Mouse (Mus musculus): Measurements from ENCODE around the gene B4gat1. TPM values are rescaled to one million over a fixed set of nuclear protein-coding genes. Genes with fewer than 3 reads are reported as not detected.

The B4gat1 gene
- polyA plus RNA-seq, 1 experiment: 9.7 TPM

DNA sequence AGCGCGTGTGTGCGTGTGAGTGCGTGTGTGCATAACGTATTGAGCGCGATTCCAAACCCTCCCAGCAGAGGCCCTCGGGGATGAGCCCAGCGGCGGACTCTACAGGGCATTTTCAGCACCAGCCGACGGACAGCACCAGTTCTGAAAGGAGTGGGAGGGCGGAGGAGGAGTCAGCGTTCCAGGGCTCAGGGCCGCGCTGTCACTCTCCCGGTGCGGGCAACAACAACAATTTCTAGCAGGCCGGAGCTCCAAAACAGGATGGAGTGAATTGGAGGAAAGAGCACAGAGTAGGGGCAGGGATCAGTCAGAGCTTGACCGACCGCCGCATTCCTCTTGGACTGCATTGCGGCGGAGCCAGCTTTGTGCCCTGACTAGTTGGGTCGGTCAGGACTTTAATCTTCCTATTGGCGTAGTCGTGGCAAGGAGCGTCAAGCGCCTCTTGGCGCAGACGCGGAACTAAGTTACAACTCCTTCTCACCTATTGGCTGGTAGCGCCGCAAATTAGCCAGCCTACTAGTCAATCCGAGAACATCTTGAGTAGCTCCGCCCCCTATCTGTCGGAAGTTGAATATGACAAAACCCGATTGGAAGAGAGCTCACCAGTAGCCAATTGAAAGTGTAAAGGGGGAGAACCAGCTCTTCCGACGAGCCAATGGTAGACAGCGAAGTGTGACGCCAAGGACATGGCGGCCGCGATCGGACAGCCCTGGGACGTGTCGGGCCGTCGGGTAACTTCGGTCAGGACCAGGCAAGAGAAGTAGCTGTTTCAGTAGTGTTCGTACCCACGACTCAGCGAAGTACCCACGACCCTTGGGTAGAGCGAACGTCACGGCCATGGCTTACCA lies 49.5 kb downstream of the B4gat1 start, which contains the start of gene Yif1a:
Yif1a (plus strand) TSS at position 655 of the 845 bp plus-strand sequence.
- peak; percentile 65; the same call in 1 of the 2 replicates for TF ChIP-seq POLR2A (IDR thresholded peaks at IDR 0.05; ENCODE audit: low read depth, low read length)
- TF ChIP-seq CTCF (IDR thresholded peaks at IDR 0.05; ENCODE audit: extremely low read depth, insufficient read depth, insufficient read length, insufficient replicate concordance): no peak
- H3K4me1 ChIP-seq (ENCODE audit: control insufficient read depth, insufficient read depth, insufficient read length): peaks cover 10% of the 10 kb centered on the region
- under 1% methylated on average over 58 of the region's 58 CpGs for WGBS
- peak; percentile 90 to 99 for DNase-seq (ENCODE audit: low read depth in 1 of 2, low spot score in 2 of 2)
- peaks cover 10% of the 10 kb centered on the region for H3K27me3 ChIP-seq (ENCODE audit: control insufficient read depth, insufficient read depth, low read length)
- H3K27ac ChIP-seq (ENCODE audit: insufficient read depth, low read length): peak within 1 kb of the TSS; percentile 72
- peak within 1 kb of the TSS; percentile 89 for H3K4me3 ChIP-seq (ENCODE audit: extremely low read depth, insufficient read depth, insufficient read length)
- peaks cover 7% of the 10 kb centered on the region for H3K36me3 ChIP-seq (ENCODE audit: control insufficient read depth, insufficient read depth, low read length)

- DNase-seq (ENCODE audit: low read depth in 1 of 2, low spot score in 2 of 2): no peak
- peaks cover 10% of the 10 kb centered on the region for H3K4me1 ChIP-seq (ENCODE audit: control insufficient read depth, insufficient read depth, insufficient read length)
- TF ChIP-seq POLR2A (IDR thresholded peaks at IDR 0.05; ENCODE audit: low read depth, low read length) (no peak), CTCF (IDR thresholded peaks at IDR 0.05; ENCODE audit: extremely low read depth, insufficient read depth, insufficient read length, insufficient replicate concordance) (no peak)
- H3K27me3 ChIP-seq (ENCODE audit: control insufficient read depth, insufficient read depth, low read length): peaks cover 10% of the 10 kb centered on the region
- 92% methylated on average over 4 of the region's 4 CpGs for WGBS
- H3K4me3 ChIP-seq (ENCODE audit: extremely low read depth, insufficient read depth, insufficient read length): no peak overlapping the region
- no peak overlapping the region for H3K27ac ChIP-seq (ENCODE audit: insufficient read depth, low read length)
- peaks cover 7% of the 10 kb centered on the region for H3K36me3 ChIP-seq (ENCODE audit: control insufficient read depth, insufficient read depth, low read length)
Observed at GRCm38 (mm10) chr19:5089324-5089723, 50.7 kb downstream of the B4gat1 start.

Other genes starting within 250 kb of the B4gat1 start
- gene Rbm4, start 244.9 kb upstream of the B4gat1 start, polyA plus RNA-seq (2012; rRNA removed): 34.6 and 40.5 TPM in 2 replicates
- 12.0 and 15.0 TPM in 2 replicates for gene Gm21992, start 227.2 kb upstream of the B4gat1 start, polyA plus RNA-seq (2012; rRNA removed)
- 50.0 and 69.3 TPM in 2 replicates for gene Rbm14, start 227.2 kb upstream of the B4gat1 start, polyA plus RNA-seq (2012; rRNA removed)
- gene Ccs, start 199.5 kb upstream of the B4gat1 start, polyA plus RNA-seq (2012; rRNA removed): 19.3 and 20.8 TPM in 2 replicates
- gene Ccdc87, start 199.5 kb upstream of the B4gat1 start, polyA plus RNA-seq (2012; rRNA removed): 0.02 TPM in 2 replicates
- gene Ctsf, start 183.7 kb upstream of the B4gat1 start, polyA plus RNA-seq (2012; rRNA removed): 31.3 and 35.0 TPM in 2 replicates
- gene Actn3, start 160.9 kb upstream of the B4gat1 start, polyA plus RNA-seq (2012; rRNA removed): 0.06 and 0.32 TPM in 2 replicates
- 25.0 and 35.6 TPM in 2 replicates for gene Zdhhc24, start 160.2 kb upstream of the B4gat1 start, polyA plus RNA-seq (2012; rRNA removed)
- 1.3 and 2.6 TPM in 2 replicates for gene Bbs1, start 132.2 kb upstream of the B4gat1 start, polyA plus RNA-seq (2012; rRNA removed)
- gene Dpp3, start 110.5 kb upstream of the B4gat1 start, polyA plus RNA-seq (2012; rRNA removed): 79.5 and 98.8 TPM in 2 replicates
- gene Peli3, start 95.7 kb upstream of the B4gat1 start, polyA plus RNA-seq (2012; rRNA removed): 1.0 and 1.5 TPM in 2 replicates
- 14.1 and 14.5 TPM in 2 replicates for gene Mrpl11, start 76.7 kb upstream of the B4gat1 start, polyA plus RNA-seq (2012; rRNA removed)
- 0.72 and 1.1 TPM in 2 replicates for gene Npas4, start 48.5 kb upstream of the B4gat1 start, polyA plus RNA-seq (2012; rRNA removed)
- 6.8 and 8.8 TPM in 2 replicates for gene Slc29a2, start 15.0 kb upstream of the B4gat1 start, polyA plus RNA-seq (2012; rRNA removed)
- 0.36 and 0.79 TPM in 2 replicates for gene AC124502.3, start 65 bp downstream of the B4gat1 start, polyA plus RNA-seq (2012; rRNA removed)
- 35.8 and 44.7 TPM in 2 replicates for gene Brms1, start 2.5 kb downstream of the B4gat1 start, polyA plus RNA-seq (2012; rRNA removed)
- gene Rin1, start 11.7 kb downstream of the B4gat1 start, polyA plus RNA-seq (2012; rRNA removed): 1.9 and 2.6 TPM in 2 replicates
- 5.5 and 6.3 TPM in 2 replicates for gene Cd248, start 29.3 kb downstream of the B4gat1 start, polyA plus RNA-seq (2012; rRNA removed)
- 0.69 and 1.4 TPM in 2 replicates for gene Tmem151a, start 46.7 kb downstream of the B4gat1 start, polyA plus RNA-seq (2012; rRNA removed)
- 60.5 and 84.1 TPM in 2 replicates for gene Yif1a, start 49.7 kb downstream of the B4gat1 start, polyA plus RNA-seq (2012; rRNA removed)
- gene Cnih2, start 59.7 kb downstream of the B4gat1 start, polyA plus RNA-seq (2012; rRNA removed): 0.94 and 1.4 TPM in 2 replicates
- 116 and 138 TPM in 2 replicates for gene Rab1b, start 68.2 kb downstream of the B4gat1 start, polyA plus RNA-seq (2012; rRNA removed)
- gene Klc2, start 79.7 kb downstream of the B4gat1 start, polyA plus RNA-seq (2012; rRNA removed): 26.8 and 27.9 TPM in 2 replicates
- gene Pacs1, start 234.3 kb downstream of the B4gat1 start, polyA plus RNA-seq (2012; rRNA removed): 35.0 and 44.5 TPM in 2 replicates